Mouse (Mus musculus): Measurements from ENCODE around the gene Mapre3. TPM values are rescaled to one million over a fixed set of nuclear protein-coding genes. Genes with fewer than 3 reads are reported as not detected.

The Mapre3 gene
- polyA plus RNA-seq, 1 experiment from 2014 or later: 83.2 TPM

DNA sequence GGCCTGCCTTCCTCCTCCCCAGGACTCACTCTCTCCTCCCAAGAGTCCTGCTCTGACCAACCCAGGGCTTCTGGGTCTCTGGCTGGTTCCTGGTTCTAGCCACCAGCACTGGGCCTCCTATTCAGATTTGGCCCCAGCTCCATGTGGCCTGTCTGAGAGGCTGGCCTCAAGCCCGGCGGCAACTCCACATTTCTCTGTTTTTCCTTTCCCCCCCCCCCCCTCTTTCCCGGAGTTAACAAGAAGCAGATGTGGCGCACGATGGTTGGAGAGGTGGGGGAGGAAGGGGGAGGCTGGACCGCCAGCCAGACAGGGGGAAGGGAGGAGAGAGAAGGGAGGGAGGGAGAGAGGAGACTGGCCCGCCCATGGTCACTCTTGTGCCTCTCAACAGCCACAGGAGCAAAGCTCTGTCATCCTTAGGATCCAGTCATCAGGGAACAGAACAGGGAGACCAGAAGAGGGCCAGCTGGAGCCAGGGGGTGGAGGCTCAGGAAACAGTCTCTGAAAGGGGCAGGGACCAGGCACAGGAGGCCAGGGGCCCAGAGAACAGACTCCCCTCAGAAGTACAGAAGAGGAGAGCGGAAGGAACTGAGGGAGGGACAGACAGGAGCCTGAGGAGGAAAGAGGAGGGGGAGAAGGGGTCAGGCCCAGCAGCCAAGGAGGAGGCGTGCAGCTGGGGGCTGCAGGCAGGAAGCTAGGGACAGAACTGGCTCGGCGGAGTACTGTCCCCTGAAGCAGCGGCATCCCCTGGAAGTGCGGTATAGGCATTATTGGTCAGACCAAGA, 98.8 kb downstream of the Mapre3 start, which contains the start of gene Emilin1:
Emilin1 (plus strand) TSS at position 343 of the 782 bp plus-strand sequence.
- in situ Hi-C loops (cut with MboI; ENCODE audit: low pct_unique_long_range_greater_than_20kb): loop anchor here (10.0 kb wide), 1 partner anchor 198 kb away; the partner anchor contains the start of gene Dpysl5
- CTCF ChIA-PET: interaction anchor here (1.4 to 5.0 kb wide), 2 partner anchors 17 to 107 kb away, joined by 4 to 24 read pairs; no protein-coding TSS in a partner anchor
- POLR2A ChIA-PET: interaction anchor here (0.6 to 1.4 kb wide), 2 partner anchors 22 to 88 kb away, joined by 3 to 4 read pairs; no protein-coding TSS in a partner anchor
- no peaks in the 10 kb centered on the region for H3K27me3 ChIP-seq
- no peak for TF ChIP-seq CTCF (IDR thresholded peaks at IDR 0.05)
- ATAC-seq: no peak
- DNase-seq (ENCODE audit: low read depth, low spot score): no peak

DNA sequence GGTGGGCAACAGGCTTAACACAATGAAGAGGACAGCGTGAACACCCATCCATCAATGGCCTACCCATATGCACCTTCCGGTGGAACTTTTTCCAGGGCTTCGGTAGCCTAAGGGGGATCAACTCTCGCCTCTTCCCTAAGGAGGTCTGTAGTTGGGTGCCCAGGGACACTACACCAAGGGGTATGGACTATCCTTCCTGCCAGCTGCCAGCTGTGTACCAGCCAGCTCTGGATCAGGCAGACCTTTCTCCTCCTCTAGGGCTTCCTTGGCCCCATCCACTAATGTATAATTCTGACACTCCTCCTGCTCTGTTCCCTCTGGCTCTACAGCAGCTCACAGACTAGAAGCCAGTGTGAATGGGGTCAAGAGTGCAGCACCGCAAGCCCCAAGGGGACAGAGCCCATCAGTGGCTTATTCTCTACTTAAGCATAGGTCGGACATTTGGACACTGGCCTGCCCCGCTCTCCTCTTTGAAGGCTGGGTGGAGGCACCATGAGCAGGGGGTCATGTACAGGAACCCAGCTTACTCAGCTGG, 99.7 kb downstream of the Mapre3 start:
- H3K27me3 ChIP-seq: no peaks in the 10 kb centered on the region
- ChIA-PET POLR2A (interaction anchor here (1.4 to 2.0 kb wide), 2 partner anchors 23 to 27 kb away, joined by 3 to 5 read pairs; no protein-coding TSS in a partner anchor), CTCF (interaction anchor here (5.0 kb wide), 1 partner anchor 108 kb away, joined by 24 read pairs; no protein-coding TSS in a partner anchor)
- ATAC-seq (no peak), DNase-seq (ENCODE audit: low read depth, low spot score) (no peak)
- TF ChIP-seq CTCF (IDR thresholded peaks at IDR 0.05): no peak
- in situ Hi-C loops (cut with MboI; ENCODE audit: low pct_unique_long_range_greater_than_20kb): loop anchor here (10.0 kb wide), 1 partner anchor 199 kb away; the partner anchor contains the start of gene Dpysl5

DNA sequence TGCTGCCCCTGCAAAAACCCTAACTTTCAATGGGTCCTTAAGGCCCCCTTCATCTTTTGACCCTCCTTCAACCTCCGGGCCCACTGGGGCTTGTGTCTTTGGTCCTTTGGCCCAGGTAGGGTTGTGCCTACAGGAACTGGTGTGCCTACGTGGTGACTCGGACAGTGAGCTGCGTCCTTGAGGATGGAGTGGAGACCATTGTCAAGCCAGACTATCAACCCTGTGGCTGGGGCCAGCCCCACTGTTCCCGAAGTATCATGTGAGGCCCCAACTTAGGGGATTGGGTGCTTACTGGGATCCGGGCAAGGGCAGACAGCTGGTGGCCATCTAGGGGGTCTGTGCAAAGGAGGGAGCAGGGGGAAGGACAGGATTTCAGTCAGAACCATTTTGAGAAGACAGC, 100.4 kb downstream of the Mapre3 start:
- no peaks in the 10 kb centered on the region for H3K27me3 ChIP-seq
- TF ChIP-seq CTCF (IDR thresholded peaks at IDR 0.05): no peak
- in situ Hi-C loops (cut with MboI; ENCODE audit: low pct_unique_long_range_greater_than_20kb): loop anchor here (5.0 to 10.0 kb wide), 2 partner anchors 103 to 200 kb away; partner anchors contain the start of genes Dpysl5 and Mapre3
- ChIA-PET CTCF (interaction anchor here (0.6 to 5.0 kb wide), 7 partner anchors 21 to 119 kb away, joined by 3 to 24 read pairs (median 4); partner anchors contain the start of gene Agbl5), POLR2A (interaction anchor here (0.7 to 2.0 kb wide), 2 partner anchors 12 to 27 kb away, joined by 3 to 5 read pairs; no protein-coding TSS in a partner anchor)
- no peak for DNase-seq (ENCODE audit: low read depth, low spot score)
- no peak for ATAC-seq

DNA sequence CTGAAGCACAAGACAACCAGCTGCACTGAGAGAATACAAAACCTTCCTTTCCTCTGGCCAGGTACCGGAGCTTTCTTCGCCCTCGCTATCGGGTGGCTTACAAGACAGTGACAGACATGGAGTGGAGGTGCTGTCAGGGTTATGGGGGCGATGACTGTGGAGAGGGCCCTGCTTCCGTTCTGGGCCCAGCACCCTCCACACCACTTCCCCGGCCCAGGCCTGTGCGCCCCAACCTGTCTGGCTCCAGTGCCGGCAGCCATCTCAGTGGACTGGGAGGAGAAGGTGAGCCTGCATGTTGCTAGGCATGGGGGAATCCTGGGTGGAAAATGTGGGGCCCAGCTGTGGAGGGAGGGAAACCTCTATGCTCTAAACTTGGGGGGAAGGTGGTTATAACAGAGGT, 101.0 kb downstream of the Mapre3 start:
- ATAC-seq (no peak), DNase-seq (ENCODE audit: low read depth, low spot score) (no peak)
- no peak for TF ChIP-seq CTCF (IDR thresholded peaks at IDR 0.05)
- H3K27me3 ChIP-seq: no peaks in the 10 kb centered on the region
- ChIA-PET CTCF (interaction anchor here (0.6 to 5.0 kb wide), 9 partner anchors 11 to 121 kb away, joined by 3 to 24 read pairs (median 4); partner anchors contain the start of gene Agbl5), POLR2A (interaction anchor here (0.7 to 2.0 kb wide), 3 partner anchors 13 to 61 kb away, joined by 3 to 5 read pairs (median 3); no protein-coding TSS in a partner anchor)
- in situ Hi-C loops (cut with MboI; ENCODE audit: low pct_unique_long_range_greater_than_20kb): loop anchor here (5.0 to 10.0 kb wide), 2 partner anchors 103 to 201 kb away; partner anchors contain the start of genes Dpysl5 and Mapre3

Other genes starting within 250 kb of the Mapre3 start
- gene Kcnk3, start 226.5 kb upstream of the Mapre3 start, polyA plus RNA-seq (2021): not detected
- gene Slc35f6, start 166.7 kb upstream of the Mapre3 start, polyA plus RNA-seq (2021): 49.7 TPM
- gene Cenpa, start 147.9 kb upstream of the Mapre3 start, polyA plus RNA-seq (2021): 106 TPM
- 0.31 TPM for gene Dpysl5, start 103.1 kb upstream of the Mapre3 start, polyA plus RNA-seq (2021)
- gene Tmem214, start 53.4 kb downstream of the Mapre3 start, polyA plus RNA-seq (2021): 82.6 TPM
- 34.9 TPM for gene Agbl5, start 74.1 kb downstream of the Mapre3 start, polyA plus RNA-seq (2021)
- 262 TPM for gene Ost4, start 93.1 kb downstream of the Mapre3 start, polyA plus RNA-seq (2021)
- gene Emilin1, start 98.8 kb downstream of the Mapre3 start, polyA plus RNA-seq (2021): 0.30 TPM
- 45.3 TPM for gene Khk, start 106.8 kb downstream of the Mapre3 start, polyA plus RNA-seq (2021)
- 0.23 TPM for gene Cgref1, start 130.9 kb downstream of the Mapre3 start, polyA plus RNA-seq (2021)
- 226 TPM for gene Preb, start 145.7 kb downstream of the Mapre3 start, polyA plus RNA-seq (2021)
- gene Tcf23, start 154.0 kb downstream of the Mapre3 start, polyA plus RNA-seq (2021): not detected
- gene Atraid, start 233.7 kb downstream of the Mapre3 start, polyA plus RNA-seq (2021): 118 TPM
- gene Slc5a6, start 234.3 kb downstream of the Mapre3 start, polyA plus RNA-seq (2021): 13.2 TPM
- 39.8 TPM for gene Cad, start 240.1 kb downstream of the Mapre3 start, polyA plus RNA-seq (2021)

Data from Patski (cell line).